Mouse (Mus musculus) stomach, postnatal 0 days (tissue): ENCODE data around the gene C1ql3.

ENCODE experiments used
- CTCF ChIP-seq: IDR thresholded peaks from 2 replicates; pipeline ENCODE4 v1.5.1; 2016; ENCODE audit warnings: antibody characterized with exemption, low read depth, mild to moderate bottlenecking, moderate library complexity
- EP300 ChIP-seq: optimal IDR thresholded peaks from 2 replicates; pipeline ENCODE3; 2016; ENCODE audit warnings: antibody characterized with exemption

- TF ChIP-seq CTCF (no peak), EP300 (no peak)
Measured at GRCm38 (mm10) chr2:13038772-13039171, 27.2 kb upstream of the C1ql3 start.
